Mouse (Mus musculus) spleen, adult 2 months (tissue): Measurements from ENCODE around the gene Gps2. TPM values are rescaled to one million over a fixed set of nuclear protein-coding genes. Genes with fewer than 3 reads are reported as not detected.

ENCODE experiments used
- DNase-seq, 2 experiments: peaks; one replicate each; pipeline versions ENCODE4 v3.0.0 to v3.0.0-alpha.2; 2012 to 2021; ENCODE audit warnings: low spot score in 2 of 2, low read depth in 1 of 2
- H3K27ac ChIP-seq: fragments of 200-500 bp; 2 replicates; pipeline ENCODE4 v1.5.1; 2012; ENCODE audit warnings: low read length, inconsistent platforms; ENCODE audit not compliant: insufficient read depth
- H3K27me3 ChIP-seq: fragments of 200-500 bp; 2 replicates; pipeline ENCODE4 v1.6.1; 2012; ENCODE audit warnings: mild to moderate bottlenecking, moderate library complexity, low read length, inconsistent platforms; ENCODE audit not compliant: control insufficient read depth, insufficient read depth
- H3K36me3 ChIP-seq: fragments of 200-500 bp; 2 replicates; pipeline ENCODE4 v1.6.1; 2012; ENCODE audit warnings: mild to moderate bottlenecking, low read length, inconsistent platforms; ENCODE audit not compliant: control insufficient read depth, insufficient read depth
- H3K4me1 ChIP-seq: fragments of 200-500 bp; 2 replicates; pipeline ENCODE4 v1.6.1; 2011; ENCODE audit warnings: inconsistent platforms; ENCODE audit not compliant: control insufficient read depth, insufficient read depth, insufficient read length
- H3K4me3 ChIP-seq: fragments of 200-500 bp; 2 replicates; pipeline ENCODE4 v1.5.1; 2011; ENCODE audit warnings: mild to moderate bottlenecking, inconsistent platforms; ENCODE audit not compliant: insufficient read depth, insufficient read length; ENCODE audit errors: extremely low read depth
- CTCF ChIP-seq: fragments of 200-500 bp; IDR thresholded peaks from 2 replicates; pipeline ENCODE4 v1.5.1; 2011; ENCODE audit warnings: mild to moderate bottlenecking, inconsistent platforms; ENCODE audit not compliant: insufficient read depth, insufficient read length, insufficient replicate concordance; ENCODE audit errors: extremely low read depth
- POLR2A ChIP-seq: fragments of 200-500 bp; IDR thresholded peaks from 2 replicates; pipeline ENCODE4 v1.6.1; 2011; ENCODE audit warnings: low read depth, low read length, inconsistent platforms
- whole genome bisulfite sequencing: fragments of 180-500 bp; shearing (Covaris S2); methylation state at CpG from one replicate; pipeline ENCODE4 v1.1.7; 2018; 5-methylcytosine and 5-hydroxymethylcytosine counted together
- polyA plus RNA-seq: library from polyadenylated mRNA; depleted of rRNA; stranded (reverse); fragments of >200 nt; gene quantifications from 2 replicates; pipeline ENCODE4 v1.2.3, GENCODE M21; 2012

The Gps2 gene
- polyA plus RNA-seq, 1 experiment, result 119 TPM

DNA sequence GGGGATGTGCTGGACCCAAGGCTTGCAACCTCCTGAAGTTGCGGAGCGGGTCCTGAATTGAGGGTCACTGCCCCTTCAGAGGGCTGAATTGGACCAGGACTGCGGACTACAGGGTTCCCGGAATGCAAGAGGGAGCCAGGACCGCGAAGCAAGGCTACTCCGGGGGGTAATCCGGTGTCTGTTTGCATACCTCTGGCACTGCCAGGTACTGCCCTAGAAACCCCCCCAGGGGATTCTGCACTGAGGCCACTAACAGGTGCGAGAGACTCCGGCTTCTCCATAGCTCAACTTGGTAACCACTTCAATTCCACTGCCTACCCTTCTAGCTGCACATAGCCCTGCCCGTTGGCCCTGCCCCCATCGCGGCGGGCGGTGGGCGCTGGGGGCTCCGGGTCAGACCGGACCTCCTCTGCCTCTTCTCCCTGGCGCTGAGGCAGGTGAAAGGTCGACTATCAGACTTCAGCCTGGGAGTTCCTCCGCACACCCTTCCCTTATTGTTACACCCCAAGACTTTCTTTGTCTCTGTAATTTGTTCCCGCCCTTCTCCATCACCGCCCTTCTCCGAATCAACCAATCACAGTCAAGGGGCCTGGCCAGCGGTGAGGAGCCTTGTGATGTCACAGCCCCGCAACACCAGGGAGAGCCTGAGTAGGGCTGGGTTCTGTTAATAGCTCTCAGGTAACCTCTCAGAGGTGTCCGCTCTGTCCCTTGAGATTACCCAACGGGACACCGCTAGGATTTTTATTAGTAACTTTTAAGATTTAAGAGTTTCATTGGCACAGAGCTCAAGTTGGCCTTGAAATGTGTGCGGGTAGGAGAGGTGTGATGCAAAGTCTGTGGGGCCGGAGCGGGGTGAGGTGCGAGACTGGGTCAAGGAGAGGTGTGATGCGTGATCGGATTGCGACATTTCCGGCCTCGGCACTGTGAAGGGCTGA lies 12.9 kb upstream of the Gps2 start, which contains the start of the genes 2810408A11Rik and Neurl4:
2810408A11Rik (minus strand) TSS at position 517 of the 935 bp plus-strand sequence.
Neurl4 (plus strand) TSS at position 602 of the 935 bp plus-strand sequence.
- peak within 1 kb of the TSS; percentile 88 for H3K27ac ChIP-seq
- peak within 1 kb of the TSS; percentile 57 for H3K4me3 ChIP-seq
- no peaks in the 10 kb centered on the region for H3K27me3 ChIP-seq
- H3K4me1 ChIP-seq, result peaks cover 5% of the 10 kb centered on the region; the same call in 1 of the 2 replicates
- peaks cover 10% of the 10 kb centered on the region for H3K36me3 ChIP-seq
- WGBS, result 1% methylated on average over 38 of the region's 38 CpGs
- TF ChIP-seq POLR2A (peak; percentile 44), CTCF (no peak)
- peak; percentile 88 to 92 for DNase-seq

DNA sequence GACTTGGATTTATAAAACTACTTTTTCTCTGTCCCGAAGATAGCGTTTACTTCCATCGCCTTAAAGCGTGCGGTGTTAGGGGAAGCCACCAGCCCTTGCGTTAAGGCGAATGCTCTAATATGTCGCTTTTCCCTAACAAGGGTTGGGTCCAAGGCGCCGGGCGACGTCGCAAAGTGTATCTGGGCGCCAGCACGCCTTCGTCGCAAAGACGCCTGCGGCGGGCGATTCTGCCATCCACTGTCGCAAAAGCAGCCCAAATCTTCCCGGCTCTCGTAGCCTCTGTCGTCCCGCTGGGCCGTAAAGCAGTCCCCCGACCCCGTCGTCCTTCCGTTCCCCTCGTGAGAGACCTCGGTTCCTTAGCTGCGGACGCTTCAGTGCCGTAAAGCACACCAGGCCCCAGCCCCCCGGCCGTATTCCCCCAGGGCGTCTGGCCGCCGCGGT lies 12.3 kb upstream of the Gps2 start:
- Histone ChIP-seq H3K36me3 (peaks cover 16% of the 10 kb centered on the region), H3K4me3 (peak overlapping the region; percentile 57), H3K4me1 (peaks cover 2% of the 10 kb centered on the region; the same call in 1 of the 2 replicates), H3K27me3 (no peaks in the 10 kb centered on the region), H3K27ac (peak overlapping the region; percentile 78)
- WGBS, result under 1% methylated on average over 42 of the region's 42 CpGs
- TF ChIP-seq CTCF, result no peak
- TF ChIP-seq POLR2A, result peak; percentile 45; the same call in 1 of the 2 replicates
- DNase-seq, result peak; percentile 88 to 91

DNA sequence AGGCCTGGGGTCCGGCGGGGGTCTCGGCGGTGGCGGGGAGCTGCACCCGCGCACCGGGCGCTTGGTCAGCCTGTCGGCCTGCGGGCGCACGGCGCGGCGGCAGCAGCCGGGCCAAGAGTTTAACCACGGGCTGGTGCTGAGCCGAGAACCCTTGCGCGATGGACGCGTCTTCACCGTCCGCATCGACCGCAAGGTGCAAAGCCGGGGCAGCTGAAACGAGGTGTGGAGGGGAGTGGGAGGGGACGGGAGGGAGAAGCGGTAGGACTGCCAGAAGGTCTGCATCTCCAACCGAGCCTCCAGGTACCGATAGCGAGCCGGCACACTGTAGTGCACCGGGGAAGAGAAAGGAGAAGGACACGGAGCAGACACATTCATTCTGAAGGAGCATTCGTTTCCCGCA lies 11.7 kb upstream of the Gps2 start:
- Histone ChIP-seq H3K36me3 (peaks cover 21% of the 10 kb centered on the region), H3K27ac (peak overlapping the region; percentile 49; the same call in 1 of the 2 replicates), H3K27me3 (no peaks in the 10 kb centered on the region), H3K4me3 (peak overlapping the region; percentile 57), H3K4me1 (peaks cover 2% of the 10 kb centered on the region; the same call in 1 of the 2 replicates)
- TF ChIP-seq CTCF (no peak), POLR2A (no peak)
- 1% methylated on average over 38 of the region's 39 CpGs for WGBS
- no peak for DNase-seq

DNA sequence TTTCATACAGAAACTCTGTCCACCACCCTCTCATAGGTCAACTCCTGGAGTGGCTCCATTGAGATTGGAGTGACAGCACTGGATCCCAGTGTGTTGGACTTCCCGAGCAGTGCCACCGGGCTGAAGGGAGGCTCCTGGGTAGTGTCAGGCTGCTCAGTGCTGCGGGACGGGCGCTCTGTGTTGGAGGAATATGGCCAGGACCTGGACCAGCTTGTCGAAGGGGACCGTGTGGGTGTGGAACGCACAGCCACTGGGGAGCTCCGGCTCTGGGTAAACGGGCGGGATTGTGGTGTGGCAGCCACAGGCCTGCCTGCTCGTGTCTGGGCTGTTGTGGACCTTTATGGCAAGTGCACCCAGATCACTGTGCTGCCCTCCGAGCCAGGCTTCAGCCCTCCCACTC lies 10.7 kb upstream of the Gps2 start:
- H3K36me3 ChIP-seq, result peaks cover 30% of the 10 kb centered on the region
- peaks cover 2% of the 10 kb centered on the region; the same call in 1 of the 2 replicates for H3K4me1 ChIP-seq
- no peak overlapping the region for H3K27ac ChIP-seq
- 93% methylated on average over 13 of the region's 13 CpGs for WGBS
- DNase-seq, result no peak
- no peaks in the 10 kb centered on the region for H3K27me3 ChIP-seq
- H3K4me3 ChIP-seq, result no peak overlapping the region
- TF ChIP-seq POLR2A, result no peak
- TF ChIP-seq CTCF, result no peak

DNA sequence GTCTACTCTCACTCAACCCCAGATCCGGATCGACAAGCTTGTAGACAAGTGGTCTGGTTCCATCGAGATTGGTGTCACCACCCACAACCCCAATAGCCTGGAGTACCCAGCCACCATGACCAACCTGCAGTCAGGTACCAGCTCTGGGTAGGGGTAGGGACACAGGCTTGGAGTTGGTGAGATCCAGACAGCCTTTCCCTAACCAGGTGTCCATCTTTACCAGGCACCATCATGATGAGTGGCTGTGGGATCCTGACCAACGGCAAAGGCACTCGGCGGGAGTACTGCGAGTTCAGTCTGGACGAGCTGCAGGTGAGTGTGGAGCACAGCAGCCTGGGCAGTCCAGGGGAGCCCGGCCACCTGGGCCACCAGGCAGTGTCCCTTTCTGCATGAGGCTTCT lies 9.4 kb upstream of the Gps2 start:
- Histone ChIP-seq H3K4me1 (peaks cover 2% of the 10 kb centered on the region; the same call in 1 of the 2 replicates), H3K36me3 (peaks cover 41% of the 10 kb centered on the region), H3K27ac (no peak overlapping the region), H3K27me3 (no peaks in the 10 kb centered on the region), H3K4me3 (no peak overlapping the region)
- DNase-seq, result no peak
- 92% methylated on average over 9 of the region's 9 CpGs for WGBS
- no peak for TF ChIP-seq CTCF
- TF ChIP-seq POLR2A, result no peak

DNA sequence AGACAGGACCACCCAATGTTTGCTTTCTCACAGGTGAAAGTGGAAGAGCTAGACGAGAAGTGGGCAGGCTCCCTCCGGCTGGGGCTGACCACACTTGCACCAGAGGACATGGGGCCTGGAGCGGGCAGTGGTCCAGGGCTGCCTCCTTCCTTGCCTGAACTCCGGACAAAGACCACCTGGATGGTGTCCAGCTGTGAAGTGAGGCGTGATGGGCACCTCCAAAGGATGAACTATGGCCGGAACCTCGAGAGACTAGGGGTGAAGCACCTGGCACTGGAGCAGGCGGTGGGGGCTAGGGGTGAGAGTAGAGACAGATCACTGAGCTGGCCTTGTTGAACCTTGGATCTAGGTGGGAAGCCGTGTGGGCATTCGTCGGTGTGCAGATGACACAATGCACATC lies 5.0 kb upstream of the Gps2 start:
- Histone ChIP-seq H3K4me3 (no peak overlapping the region), H3K27me3 (no peaks in the 10 kb centered on the region), H3K36me3 (peaks cover 56% of the 10 kb centered on the region), H3K4me1 (peaks cover 4% of the 10 kb centered on the region; the same call in 1 of the 2 replicates), H3K27ac (no peak overlapping the region)
- no peak for TF ChIP-seq POLR2A
- no peak for TF ChIP-seq CTCF
- no peak for DNase-seq
- 94% methylated on average over 11 of the region's 11 CpGs for WGBS

DNA sequence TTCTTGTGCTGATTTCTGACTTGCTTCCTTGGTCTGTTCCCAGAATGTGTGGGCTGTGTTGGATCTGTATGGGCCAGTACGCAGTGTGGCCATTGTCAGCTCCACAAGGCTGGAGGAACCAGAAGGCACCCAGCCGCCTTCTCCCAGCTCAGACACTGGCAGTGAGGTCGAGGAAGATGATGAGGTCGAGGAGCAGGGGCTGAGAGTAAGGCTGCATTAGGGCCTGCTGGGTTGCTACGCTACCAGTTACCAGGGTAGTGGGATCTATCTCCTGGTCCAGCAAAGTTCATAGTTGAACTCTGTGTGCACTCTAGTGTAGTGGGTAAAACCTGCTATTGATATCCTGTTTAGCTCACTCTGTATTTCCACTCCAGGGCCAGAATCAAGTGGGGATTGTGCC lies 4.5 kb upstream of the Gps2 start:
- DNase-seq, result no peak
- TF ChIP-seq POLR2A (no peak), CTCF (no peak)
- H3K27me3 ChIP-seq, result no peaks in the 10 kb centered on the region
- H3K36me3 ChIP-seq, result peaks cover 51% of the 10 kb centered on the region
- 94% methylated on average over 5 of the region's 5 CpGs for WGBS
- H3K4me3 ChIP-seq, result no peak overlapping the region
- no peak overlapping the region for H3K27ac ChIP-seq
- peaks cover 4% of the 10 kb centered on the region; the same call in 1 of the 2 replicates for H3K4me1 ChIP-seq
